Mouse (Mus musculus) liver, adult 2 months (tissue): ENCODE measurements at regions not wholly inside any gene's neighbourhood (a gene's known extent, or its start where the extent isn't known, plus 50 kb on each side); places are given as distances from the start of the nearest gene placed in this dataset.

Source experiments
- DNase-seq: peaks from one replicate; pipeline ENCODE4 v3.0.0-alpha.2; 2011; ENCODE audit warnings: low read depth, low spot score; ENCODE audit errors: extremely low read depth
- H3K27ac ChIP-seq: fragments of 200-500 bp; replicated peaks from 2 replicates; pipeline ENCODE4 v1.5.1; 2012; ENCODE audit warnings: low read depth, mild to moderate bottlenecking, control low read depth, inconsistent platforms, low read length; ENCODE audit not compliant: insufficient read depth
- H3K27me3 ChIP-seq: fragments of 200-500 bp; 2 replicates; pipeline ENCODE4 v1.6.1; 2012; ENCODE audit warnings: mild to moderate bottlenecking, moderate library complexity, low read length, inconsistent platforms; ENCODE audit not compliant: control insufficient read depth, insufficient read depth
- H3K36me3 ChIP-seq: fragments of 200-500 bp; 2 replicates; pipeline ENCODE4 v1.6.1; 2012; ENCODE audit warnings: low read length, inconsistent platforms; ENCODE audit not compliant: control insufficient read depth, insufficient read depth
- H3K4me1 ChIP-seq: fragments of 200-500 bp; 2 replicates; pipeline ENCODE4 v1.6.1; 2011; ENCODE audit warnings: low read length; ENCODE audit not compliant: control insufficient read depth, insufficient read depth
- H3K4me3 ChIP-seq: fragments of 200-500 bp; 2 replicates; pipeline ENCODE4 v1.5.1; 2011; ENCODE audit warnings: low read depth, mild to moderate bottlenecking, control low read depth, low read length, moderate library complexity; ENCODE audit not compliant: insufficient read depth
- H3K79me2 ChIP-seq: fragments of 200-500 bp; 2 replicates; pipeline ENCODE4 v1.6.1; 2012; ENCODE audit warnings: inconsistent platforms, mild to moderate bottlenecking, low read length, moderate library complexity; ENCODE audit not compliant: control insufficient read depth, insufficient read depth
- H3K9ac ChIP-seq: fragments of 200-500 bp; 2 replicates; pipeline ENCODE4 v1.6.1; 2012; ENCODE audit warnings: low read depth, mild to moderate bottlenecking, control low read depth, inconsistent platforms, low read length
- CTCF ChIP-seq: fragments of 200-500 bp; IDR thresholded peaks from 2 replicates; pipeline ENCODE4 v1.5.1; 2011; ENCODE audit warnings: low read depth, low read length, control low read depth
- POLR2A ChIP-seq: fragments of 200-500 bp; IDR thresholded peaks from 2 replicates; pipeline ENCODE4 v1.6.1; 2011; ENCODE audit warnings: low read length, control low read depth; ENCODE audit not compliant: insufficient read depth; ENCODE audit errors: extremely low read depth
- WGBS: fragments of 180-500 bp; shearing (Covaris S2); methylation state at CpG from one replicate; pipeline ENCODE4 v1.1.7; 2018; 5-methylcytosine and 5-hydroxymethylcytosine counted together

DNA sequence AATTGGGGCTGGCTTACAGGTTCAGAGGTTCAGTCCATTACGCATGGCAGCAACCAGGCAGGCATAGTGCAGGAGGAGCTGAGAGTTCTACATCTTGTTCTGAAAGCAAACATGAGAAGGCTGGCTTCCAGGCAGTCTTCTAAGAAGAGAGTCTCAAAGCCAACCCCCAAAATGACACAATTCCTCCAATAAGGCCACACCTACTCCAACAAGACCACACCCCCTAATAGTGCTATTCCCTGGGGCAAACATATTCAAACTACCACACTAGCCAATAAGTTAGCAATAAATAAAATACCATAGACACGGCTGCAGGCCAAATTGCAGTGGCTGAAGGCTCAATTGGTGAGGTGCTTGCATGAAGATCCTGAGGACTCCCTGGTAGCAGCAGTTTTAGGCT lies 72.2 kb upstream of the Gpr12 start:
- H3K36me3 ChIP-seq: no peaks in the 10 kb centered on the region
- no peak overlapping the region for H3K9ac ChIP-seq
- H3K27me3 ChIP-seq: no peaks in the 10 kb centered on the region
- no peak for DNase-seq
- WGBS: 88% methylated on average over 2 of the region's 2 CpGs
- H3K4me1 ChIP-seq: no peaks in the 10 kb centered on the region
- H3K79me2 ChIP-seq: no peaks in the 10 kb centered on the region
- no peak overlapping the region for H3K27ac ChIP-seq
- no peak overlapping the region for H3K4me3 ChIP-seq
- TF ChIP-seq POLR2A: no peak
- no peak for TF ChIP-seq CTCF

DNA sequence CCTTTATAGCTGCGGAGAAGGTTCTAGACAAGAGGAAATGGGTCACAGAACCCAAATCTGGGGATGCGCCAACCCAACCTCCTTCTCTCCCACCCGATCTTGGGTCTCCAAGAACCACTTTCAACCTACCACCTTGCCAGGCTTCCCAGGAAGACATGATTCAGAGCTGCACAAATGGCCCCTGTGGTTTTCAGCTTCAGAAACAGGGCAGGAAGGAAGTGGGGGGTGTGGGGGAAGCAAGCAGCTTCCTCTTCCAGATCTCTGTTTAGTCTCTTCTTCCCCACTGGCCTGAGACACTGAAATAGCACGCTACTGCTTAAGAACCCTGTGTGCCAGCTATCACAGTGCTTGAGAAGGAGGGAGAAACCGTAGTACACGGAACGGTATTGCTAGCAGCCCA lies 70.4 kb upstream of the Gpr12 start:
- Histone ChIP-seq H3K36me3 (no peaks in the 10 kb centered on the region), H3K4me3 (no peak overlapping the region), H3K27ac (no peak overlapping the region), H3K4me1 (no peaks in the 10 kb centered on the region), H3K79me2 (no peaks in the 10 kb centered on the region), H3K27me3 (no peaks in the 10 kb centered on the region), H3K9ac (no peak overlapping the region)
- DNase-seq: no peak
- 77% methylated on average over 7 of the region's 7 CpGs for WGBS
- TF ChIP-seq CTCF (no peak), POLR2A (no peak)

DNA sequence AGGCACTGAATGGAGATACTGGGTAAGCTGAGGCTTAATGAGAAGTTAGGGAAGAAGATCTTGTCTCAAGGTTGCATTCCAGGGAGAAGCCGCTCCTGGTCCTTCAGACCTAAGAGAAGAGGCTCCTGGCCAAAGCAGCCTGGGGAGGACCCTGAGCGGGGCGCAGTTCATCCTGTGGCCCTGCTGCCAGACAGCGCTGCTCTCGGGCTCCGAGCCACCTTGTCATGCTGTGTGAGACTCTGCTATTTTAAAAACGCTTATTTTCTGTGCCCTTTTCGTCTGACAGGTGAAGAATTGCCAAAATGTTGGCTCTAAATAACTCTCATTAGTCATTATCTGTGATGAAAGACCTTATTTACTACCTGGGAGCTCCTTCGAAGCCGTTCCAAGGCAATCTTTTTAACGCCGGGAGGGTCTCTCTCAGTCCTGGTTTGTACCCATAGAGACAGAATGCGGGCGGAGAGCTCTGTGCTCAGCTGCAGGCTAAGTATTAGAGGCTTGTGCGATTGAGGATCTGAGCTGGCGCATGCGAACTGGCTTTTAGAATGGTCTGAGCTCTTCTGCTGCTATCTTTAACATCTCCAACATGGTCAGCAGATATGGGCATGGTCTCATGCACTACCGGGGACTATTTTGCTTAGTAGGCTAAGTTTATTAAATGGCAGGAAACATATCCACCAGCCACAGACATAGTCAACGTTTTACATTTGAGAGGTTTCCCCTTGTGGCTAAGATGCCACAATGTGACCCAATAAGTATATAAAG lies 68.8 kb upstream of the Gpr12 start:
- 86% methylated on average over 19 of the region's 19 CpGs for WGBS
- Histone ChIP-seq H3K36me3 (no peaks in the 10 kb centered on the region), H3K27me3 (no peaks in the 10 kb centered on the region), H3K4me3 (no peak overlapping the region), H3K79me2 (no peaks in the 10 kb centered on the region), H3K4me1 (no peaks in the 10 kb centered on the region), H3K9ac (no peak overlapping the region), H3K27ac (no peak overlapping the region)
- DNase-seq: no peak
- no peak for TF ChIP-seq POLR2A
- TF ChIP-seq CTCF: no peak

DNA sequence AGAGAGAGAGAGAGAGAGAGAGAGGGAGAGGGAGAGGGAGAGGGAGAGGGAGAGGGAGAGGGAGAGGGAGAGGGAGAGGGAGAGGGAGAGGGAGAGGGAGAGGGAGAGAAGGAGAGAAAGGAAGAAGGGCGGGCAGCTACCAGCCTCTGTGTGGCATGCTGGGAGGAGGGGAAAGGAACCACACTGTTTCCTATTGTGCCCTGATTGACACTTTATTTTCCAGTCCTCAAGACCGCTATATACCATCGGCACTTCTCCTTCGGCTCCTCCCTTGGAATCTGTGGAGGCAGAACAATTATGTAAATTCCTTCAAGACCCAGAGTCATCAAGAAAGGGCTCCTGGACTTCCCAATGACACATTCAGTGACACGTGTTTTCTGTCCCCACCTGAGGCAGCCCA lies 67.8 kb upstream of the Gpr12 start:
- TF ChIP-seq POLR2A (no peak), CTCF (no peak)
- no peak overlapping the region for H3K9ac ChIP-seq
- H3K4me1 ChIP-seq: no peaks in the 10 kb centered on the region
- WGBS: 76% methylated on average over 5 of the region's 5 CpGs
- no peaks in the 10 kb centered on the region for H3K79me2 ChIP-seq
- DNase-seq: no peak
- H3K27me3 ChIP-seq: no peaks in the 10 kb centered on the region
- no peaks in the 10 kb centered on the region for H3K36me3 ChIP-seq
- no peak overlapping the region for H3K4me3 ChIP-seq
- H3K27ac ChIP-seq: no peak overlapping the region

DNA sequence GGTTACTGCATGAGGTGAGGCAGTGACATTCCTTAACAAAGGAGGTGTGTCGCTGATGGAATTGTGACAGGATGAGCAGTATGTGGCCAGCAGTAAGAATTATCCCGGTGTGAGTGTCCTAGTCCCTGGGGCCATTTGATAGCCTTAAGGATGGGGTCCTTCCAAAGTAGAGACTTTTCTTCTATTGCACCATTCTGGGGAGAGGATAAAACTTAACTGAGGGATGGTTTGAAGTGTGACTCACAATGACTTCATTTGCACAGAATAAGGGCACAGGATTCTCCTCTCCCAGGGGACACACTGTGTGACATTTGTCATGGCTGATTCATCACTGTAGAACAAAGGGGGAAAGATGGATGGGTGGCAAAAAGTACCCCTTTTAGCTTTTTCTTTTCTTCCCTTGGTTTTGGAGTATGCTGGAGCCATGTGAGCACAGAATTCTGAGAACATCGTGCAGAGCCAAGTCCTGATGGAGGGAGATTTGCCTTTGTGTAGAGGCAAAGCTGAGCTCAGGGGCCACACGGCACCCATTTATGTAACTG lies 63.6 kb upstream of the Gpr12 start:
- H3K27me3 ChIP-seq: no peaks in the 10 kb centered on the region
- H3K9ac ChIP-seq: no peak overlapping the region
- 82% methylated on average over 4 of the region's 4 CpGs for WGBS
- H3K4me3 ChIP-seq: no peak overlapping the region
- TF ChIP-seq CTCF (no peak), POLR2A (no peak)
- H3K27ac ChIP-seq: no peak overlapping the region
- H3K4me1 ChIP-seq: no peaks in the 10 kb centered on the region
- no peak for DNase-seq
- no peaks in the 10 kb centered on the region for H3K36me3 ChIP-seq
- no peaks in the 10 kb centered on the region for H3K79me2 ChIP-seq
